Mouse (Mus musculus): ENCODE data around the gene Hip1r.

Gene Hip1r

GRCm38 (mm10) chr5:124015727-124016126, 42.3 kb downstream of the Hip1r start:
- DNase-seq (ENCODE audit: extremely low spot score, low read depth, low spot score) = no peak

GRCm38 (mm10) chr5:124016291-124016821, 42.9 kb downstream of the Hip1r start:
- DNase-seq (ENCODE audit: extremely low spot score, low read depth, low spot score) = no peak

- DNase-seq (ENCODE audit: extremely low spot score, low read depth, low spot score) = no peak
Measured at GRCm38 (mm10) chr5:124017941-124018340, 44.5 kb downstream of the Hip1r start.

GRCm38 (mm10) chr5:124018651-124019050, 45.2 kb downstream of the Hip1r start:
- no peak for DNase-seq (ENCODE audit: extremely low spot score, low read depth, low spot score)

GRCm38 (mm10) chr5:124019348-124020216, 46.2 kb downstream of the Hip1r start:
- DNase-seq (ENCODE audit: extremely low spot score, low read depth, low spot score) = no peak

GRCm38 (mm10) chr5:124021148-124021547, 47.7 kb downstream of the Hip1r start:
- DNase-seq (ENCODE audit: extremely low spot score, low read depth, low spot score) = no peak

- DNase-seq (ENCODE audit: extremely low spot score, low read depth, low spot score) = no peak
Measured at GRCm38 (mm10) chr5:124021701-124022100, 48.3 kb downstream of the Hip1r start.

GRCm38 (mm10) chr5:124022365-124022764, 48.9 kb downstream of the Hip1r start:
- no peak for DNase-seq (ENCODE audit: extremely low spot score, low read depth, low spot score)

GRCm38 (mm10) chr5:124024677-124025076, 51.2 kb downstream of the Hip1r start:
- DNase-seq (ENCODE audit: extremely low spot score, low read depth, low spot score) = no peak

GRCm38 (mm10) chr5:124025146-124025545, 51.7 kb downstream of the Hip1r start:
- DNase-seq (ENCODE audit: extremely low spot score, low read depth, low spot score) = no peak

- no peak for DNase-seq (ENCODE audit: extremely low spot score, low read depth, low spot score)
Measured at GRCm38 (mm10) chr5:124025587-124026441, 52.4 kb downstream of the Hip1r start.

- DNase-seq (ENCODE audit: extremely low spot score, low read depth, low spot score) = no peak
Measured at GRCm38 (mm10) chr5:124026568-124026967, 53.1 kb downstream of the Hip1r start.

- DNase-seq (ENCODE audit: extremely low spot score, low read depth, low spot score) = no peak
Measured at GRCm38 (mm10) chr5:124027702-124028470, 54.5 kb downstream of the Hip1r start.

- no peak for DNase-seq (ENCODE audit: extremely low spot score, low read depth, low spot score)
Measured at GRCm38 (mm10) chr5:124028680-124029079, 55.3 kb downstream of the Hip1r start.

GRCm38 (mm10) chr5:124029220-124030035, 56.0 kb downstream of the Hip1r start:
- DNase-seq (ENCODE audit: extremely low spot score, low read depth, low spot score) = no peak

- no peak for DNase-seq (ENCODE audit: extremely low spot score, low read depth, low spot score)
Measured at GRCm38 (mm10) chr5:124030386-124031067, 57.1 kb downstream of the Hip1r start.

- no peak for DNase-seq (ENCODE audit: extremely low spot score, low read depth, low spot score)
Measured at GRCm38 (mm10) chr5:124031068-124031955, 57.9 kb downstream of the Hip1r start.

GRCm38 (mm10) chr5:124032001-124032508, 58.6 kb downstream of the Hip1r start, which contains the start of gene Vps37b:
TSS of gene Vps37b (minus strand) at chr5:124032270.
- peak; percentile 88 for DNase-seq (ENCODE audit: extremely low spot score, low read depth, low spot score)
